In the genomic region with DNA sequence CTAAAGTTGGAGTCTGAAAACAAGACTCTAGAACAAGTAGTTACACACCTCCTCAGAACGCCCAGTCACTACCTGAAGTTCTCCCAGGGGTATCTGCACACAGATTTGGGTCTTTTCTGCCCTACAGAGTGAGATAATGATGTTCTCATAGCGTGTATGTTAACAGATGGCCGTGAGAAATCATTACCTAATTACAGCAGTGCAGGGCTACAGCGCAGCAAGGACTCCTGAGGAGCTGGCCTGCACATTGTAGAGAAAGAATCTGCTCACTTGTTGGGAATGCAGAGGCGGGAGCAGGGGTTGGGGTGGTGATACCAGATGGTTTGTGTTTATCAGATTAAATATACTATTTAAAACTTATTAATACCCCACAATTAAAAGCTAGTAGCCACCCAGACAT, we compare ENCODE assay signal across 8 mouse cellular contexts. TPM values are rescaled to one million over a fixed set of nuclear protein-coding genes. Genes with fewer than 3 reads are reported as not detected.
A peak's percentile ranks its signal among the peaks of the same experiment; 100 is the strongest.
DNase-seq lines count a peak whose midpoint lies in the region; ATAC-seq and TF ChIP-seq lines count a peak whose summit lies in the region.

No protein-coding gene starts in this region.

- no peaks in the 10 kb centered on the region for H3K9me3 ChIP-seq in heart, embryonic 10.5 days
- H3K9me3 ChIP-seq in limb, embryonic 14.5 days (ENCODE audit: control insufficient read depth, low read length): no peaks in the 10 kb centered on the region

- WGBS in heart, embryonic 10.5 days: 73% methylated on average over 5 of the region's 5 CpGs
- WGBS in limb, embryonic 14.5 days: 32% methylated on average over 5 of the region's 5 CpGs

- H3K9ac ChIP-seq in limb, embryonic 14.5 days (ENCODE audit: low read depth, low read length, severe bottlenecking): peak overlapping the region; percentile 1; the same call in 1 of the 2 replicates

- no peaks in the 10 kb centered on the region for H3K36me3 ChIP-seq in heart, embryonic 10.5 days
- H3K36me3 ChIP-seq in limb, embryonic 14.5 days (ENCODE audit: control insufficient read depth, insufficient read depth, low read length): no peaks in the 10 kb centered on the region

- no peak overlapping the region for H3K4me3 ChIP-seq in heart, embryonic 10.5 days
- H3K4me3 ChIP-seq in limb, embryonic 14.5 days (replicated peaks; ENCODE audit: low read length): no peak overlapping the region

- intact Hi-C loops in heart, postnatal 25 days (cut with DNase I): loop anchor here (1.0 kb wide), 1 partner anchor 21 kb away; no protein-coding TSS in a partner anchor

- no peak for TF ChIP-seq POLR2A in limb, embryonic 14.5 days (IDR thresholded peaks at IDR 0.05; ENCODE audit: borderline replicate concordance, extremely low read depth, insufficient read depth, insufficient read length)

- H3K27me3 ChIP-seq in heart, embryonic 10.5 days (ENCODE audit: insufficient read depth, poor library complexity, severe bottlenecking): no peaks in the 10 kb centered on the region
- no peaks in the 10 kb centered on the region for H3K27me3 ChIP-seq in limb, embryonic 14.5 days (ENCODE audit: control insufficient read depth, insufficient read depth, low read length)

- peak; percentile 55; the same call in 1 of the 2 replicates for ATAC-seq in limb, embryonic 14.5 days (ENCODE audit: low FRiP score, low read depth)
- ATAC-seq in erythroid progenitor cell, adult 5-6 weeks (replicated peaks; ENCODE audit: low FRiP score, poor library complexity, severe bottlenecking): no peak

- H3K27ac ChIP-seq in heart, embryonic 10.5 days: 0 out of 2 replicates have a peak overlapping the region, but pooled peaks have one; percentile 56
- peak overlapping the region; percentile 88 for H3K27ac ChIP-seq in limb, embryonic 14.5 days (replicated peaks; ENCODE audit: low read depth, low read length)

- DNase-seq in heart, embryonic 10.5 days (ENCODE audit: low spot score): no peak
- DNase-seq in heart, postnatal 25 days (ENCODE audit: low spot score): no peak
- DNase-seq in Muller cell, postnatal 12 days (ENCODE audit: inconsistent ontology term): peak; percentile 44
- DNase-seq in cerebellum, adult 9-11 months: peak; percentile 49
- DNase-seq in limb, embryonic 14.5 days (ENCODE audit: low spot score): peak; percentile 48
- no peak for DNase-seq in ovary, postnatal 10 days (ENCODE audit: low spot score)
- DNase-seq in natural killer cell, adult 2 months (ENCODE audit: low spot score in 2 of 2): no peak

- H3K4me1 ChIP-seq in heart, embryonic 10.5 days: peaks cover 5% of the 10 kb centered on the region; the same call in 1 of the 2 replicates
- peaks cover 35% of the 10 kb centered on the region for H3K4me1 ChIP-seq in limb, embryonic 14.5 days (ENCODE audit: control insufficient read depth, insufficient read depth, low read length)

- H3K4me2 ChIP-seq in limb, embryonic 14.5 days (replicated peaks; ENCODE audit: low read depth, low read length, severe bottlenecking): no peak overlapping the region

RNA-seq across cellular contexts. Expression of gene Tes3-ps, which starts 12.6 kb away (rescaled TPM):
- 0.68 and 0.90 TPM in 2 replicates for polyA plus RNA-seq in heart, embryonic 10.5 days (2016; fragmentation: Nextera tagmentation; extraction: Ambion mirVana)
- 1 to 10 TPM; 1.5 TPM for total RNA-seq in heart, postnatal 25 days (2021)
- polyA plus RNA-seq in limb, embryonic 14.5 days (2012; rRNA removed): 0.15 and 0.20 TPM in 2 replicates
- 0.58 and 0.91 TPM in 2 replicates for polyA plus RNA-seq in limb, embryonic 14.5 days (2014; fragmentation: Nextera tagmentation; extraction: Ambion mirVana)
- 1.8 and 2.1 TPM in 2 replicates for total RNA-seq in erythroid progenitor cell, adult 5-6 weeks (2015; ENCODE audit: low replicate concordance)
- total RNA-seq in erythroid progenitor cell, adult 5-6 weeks (2017; ENCODE audit: low replicate concordance): 4.9 and 7.4 TPM in 2 replicates

RNA-seq across cellular contexts. Expression of gene Ecm2, which starts 24.1 kb away (rescaled TPM):
- polyA plus RNA-seq in heart, embryonic 10.5 days (2016; fragmentation: Nextera tagmentation; extraction: Ambion mirVana): 0.63 and 0.84 TPM in 2 replicates
- total RNA-seq in heart, postnatal 25 days (2021): 10 to 100 TPM; 15.1 to 16.1 TPM
- 3.4 and 4.6 TPM in 2 replicates for polyA plus RNA-seq in limb, embryonic 14.5 days (2012; rRNA removed)
- polyA plus RNA-seq in limb, embryonic 14.5 days (2014; fragmentation: Nextera tagmentation; extraction: Ambion mirVana): 2.5 and 2.8 TPM in 2 replicates
- total RNA-seq in erythroid progenitor cell, adult 5-6 weeks (2015; ENCODE audit: low replicate concordance): 0.42 TPM in 1 of 2 replicates, not detected in the other
- total RNA-seq in erythroid progenitor cell, adult 5-6 weeks (2017; ENCODE audit: low replicate concordance): 0.83 and 3.9 TPM in 2 replicates

RNA-seq across cellular contexts. Expression of gene Ippk, which starts 59.5 kb away (rescaled TPM):
- polyA plus RNA-seq in heart, embryonic 10.5 days (2016; fragmentation: Nextera tagmentation; extraction: Ambion mirVana): 15.8 and 18.5 TPM in 2 replicates
- total RNA-seq in heart, postnatal 25 days (2021): 1 to 10 TPM; 5.6 to 6.4 TPM
- 9.0 and 9.8 TPM in 2 replicates for polyA plus RNA-seq in limb, embryonic 14.5 days (2012; rRNA removed)
- polyA plus RNA-seq in limb, embryonic 14.5 days (2014; fragmentation: Nextera tagmentation; extraction: Ambion mirVana): 14.3 and 14.5 TPM in 2 replicates
- 1.4 and 1.7 TPM in 2 replicates for total RNA-seq in erythroid progenitor cell, adult 5-6 weeks (2015; ENCODE audit: low replicate concordance)
- 3.7 TPM in 2 replicates for total RNA-seq in erythroid progenitor cell, adult 5-6 weeks (2017; ENCODE audit: low replicate concordance)

Comparison
In these comparisons a context has a peak if more than half of its experiments do, and no peak if none do; other contexts are left out.
1. DNase-seq: peak in Muller cell, postnatal 12 days (single experiment), cerebellum, adult 9-11 months (single experiment) and limb, embryonic 14.5 days (single experiment); none in heart, embryonic 10.5 days (single experiment), heart, postnatal 25 days (single experiment), ovary, postnatal 10 days (single experiment) and natural killer cell, adult 2 months (0 of 2).